Mouse (Mus musculus) liver (tissue): ENCODE measurements around the gene Senp3.
"Not testable (repeated sequence)": the region's sequence is repeated elsewhere in the genome, so short reads cannot be mapped to it uniquely, and the experiment has no call there.

Experiments
- DNase-seq: peaks from one replicate; pipeline ENCODE4 v3.0.0-alpha.2; 2020; ENCODE audit warnings: mixed read lengths

Gene Senp3

GRCm38 (mm10) chr11:69645860-69646259 is 36.0 kb downstream of the Senp3 start:
- no peak for DNase-seq

DNA sequence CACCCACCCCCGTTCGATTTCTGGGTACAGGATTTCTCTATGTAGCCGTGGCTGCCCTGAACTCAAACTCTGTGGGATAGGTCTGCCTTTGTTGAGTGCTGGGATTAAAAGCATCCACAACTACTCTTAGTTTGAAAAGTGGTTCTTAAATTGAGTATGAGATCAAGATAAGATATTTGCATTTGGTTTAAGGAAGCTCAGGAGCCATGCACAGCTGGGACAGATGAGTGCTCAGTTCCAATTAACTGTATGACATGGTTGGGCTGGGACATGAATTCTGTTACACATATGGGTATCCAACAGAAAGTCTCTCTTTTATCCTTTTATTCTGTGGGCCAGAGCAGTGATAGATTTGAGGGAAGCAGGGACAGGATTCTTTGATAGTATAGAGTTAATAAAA is 46.4 kb downstream of the Senp3 start:
- no peak for DNase-seq

- peak; percentile 76 for DNase-seq
Measured at GRCm38 (mm10) chr11:69633128-69633866, 48.6 kb downstream of the Senp3 start.

DNA sequence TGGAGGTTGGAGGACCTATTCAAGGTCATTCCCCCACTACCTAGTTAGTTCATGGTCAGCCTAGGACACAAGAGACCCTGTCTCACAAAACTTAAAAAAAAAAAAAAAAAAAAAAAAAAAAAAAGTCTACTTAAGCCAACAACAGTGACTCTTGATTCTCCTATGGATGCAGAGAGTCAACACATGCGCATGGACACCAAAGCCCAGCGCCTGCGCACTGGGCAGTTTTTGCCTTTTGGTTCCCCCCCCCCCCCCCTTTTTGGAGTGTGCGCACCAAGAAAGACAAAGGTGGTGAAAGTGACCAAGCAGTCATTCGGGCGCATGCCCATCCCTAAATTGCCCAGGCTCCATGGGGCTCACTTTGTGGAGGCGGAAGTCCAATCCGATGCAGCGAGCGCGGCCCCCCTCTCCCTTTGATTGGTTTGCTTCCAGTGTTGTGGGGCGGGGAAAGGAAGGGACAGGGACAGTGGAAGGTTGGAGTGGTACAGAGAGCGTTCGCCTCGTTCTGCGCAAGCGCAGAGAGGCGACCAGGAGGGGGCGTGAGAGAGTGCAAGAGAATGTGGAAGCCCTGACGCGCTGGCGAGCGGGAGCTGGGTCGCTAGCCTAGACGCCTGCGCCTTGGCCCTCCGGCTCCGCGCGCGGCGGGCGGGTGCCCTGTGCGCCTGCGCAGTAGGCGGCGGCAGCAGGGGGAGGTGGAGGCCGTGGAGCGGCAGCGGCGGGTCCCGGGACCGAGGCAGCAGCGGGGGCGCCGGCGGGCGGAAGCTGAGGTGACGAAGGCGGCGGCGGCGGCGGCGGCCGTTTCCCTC is 49.4 kb downstream of the Senp3 start, which contains the start of gene Fxr2:
TSS of gene Fxr2 (plus strand) at position 707 of the 806 bp plus-strand sequence.
- peak; percentile 100 for DNase-seq

DNA sequence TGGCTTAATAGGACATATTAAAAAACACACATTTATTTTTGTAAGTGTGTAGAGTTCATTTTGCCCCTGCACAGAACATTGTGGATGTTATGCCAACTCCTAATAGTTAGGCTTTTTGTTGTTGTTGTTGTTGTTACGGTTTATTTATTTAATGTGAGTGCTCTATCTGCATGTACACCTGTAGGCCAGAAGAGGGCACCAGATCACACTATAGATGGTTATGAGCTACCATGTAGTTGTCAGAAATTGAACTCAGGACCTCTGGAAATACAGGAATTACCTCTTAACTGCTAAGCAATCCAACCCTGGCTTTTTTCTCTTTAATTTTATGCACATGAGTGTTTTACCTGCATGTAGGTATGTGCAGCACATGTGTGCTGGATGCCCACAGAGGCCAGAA is 52.1 kb downstream of the Senp3 start:
- DNase-seq = no peak

DNA sequence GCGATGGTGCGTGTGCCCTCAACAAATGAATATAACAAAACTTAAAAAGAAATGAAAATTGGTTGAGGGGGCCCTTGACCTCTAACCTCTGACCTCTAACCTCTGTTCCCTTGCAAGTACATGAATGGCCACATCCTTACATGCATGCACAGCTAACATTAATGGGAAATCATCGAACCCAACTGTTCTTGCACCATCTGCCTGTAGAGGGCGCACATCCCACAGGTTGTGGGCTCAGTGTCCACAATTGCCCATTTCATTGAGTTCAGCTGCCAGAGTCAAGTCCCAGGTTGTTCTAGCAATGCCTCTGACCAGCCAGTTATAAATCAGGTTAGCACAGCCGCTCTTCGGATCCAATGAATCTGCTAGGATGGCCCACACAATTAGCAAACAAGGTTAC is 53.6 kb downstream of the Senp3 start:
- DNase-seq = peak; percentile 84

GRCm38 (mm10) chr11:69624339-69624738 is 57.5 kb downstream of the Senp3 start:
- not testable (repeated sequence) for DNase-seq
